Mouse (Mus musculus) hindbrain, postnatal 0 days (tissue): Measurements from ENCODE around the gene Rbpjl. TPM values are rescaled to one million over a fixed set of nuclear protein-coding genes. Genes with fewer than 3 reads are reported as not detected.
A peak's percentile ranks its signal among the peaks of the same experiment; 100 is the strongest.

Source experiments
- ATAC-seq: fragments of 200-750 bp; cut with Nextera tagmentation; 2 replicates; pipeline ENCODE4 v1.8.0; 2017; ENCODE audit warnings: mild to moderate bottlenecking, moderate TSS enrichment, moderate library complexity
- DNase-seq: peaks from one replicate; pipeline ENCODE4 v3.0.0-alpha.2; 2015; ENCODE audit warnings: low spot score
- H3K27ac ChIP-seq: fragments of 300-500 bp; sonication (generic); 2 replicates; pipeline ENCODE4 v1.5.1; 2014; ENCODE audit warnings: mild to moderate bottlenecking
- H3K27me3 ChIP-seq: fragments of 300-500 bp; sonication (generic); 2 replicates; pipeline ENCODE4 v1.6.1; 2014; ENCODE audit warnings: low read length, mixed read lengths; ENCODE audit not compliant: insufficient read depth
- H3K36me3 ChIP-seq: fragments of 300-500 bp; sonication (generic); 2 replicates; pipeline ENCODE4 v1.6.1; 2014; ENCODE audit warnings: low read length, mixed read lengths; ENCODE audit not compliant: insufficient read depth
- H3K4me1 ChIP-seq: fragments of 300-500 bp; sonication (generic); 2 replicates; pipeline ENCODE4 v1.6.1; 2014; ENCODE audit warnings: antibody characterized with exemption, low read length, mixed read lengths; ENCODE audit not compliant: insufficient read depth
- H3K4me2 ChIP-seq: fragments of 300-500 bp; sonication (generic); 2 replicates; pipeline ENCODE4 v1.6.1; 2014; ENCODE audit warnings: low read depth, mild to moderate bottlenecking, low read length, moderate library complexity, mixed read lengths
- H3K4me3 ChIP-seq: fragments of 300-500 bp; sonication (generic); 2 replicates; pipeline ENCODE4 v1.5.1; 2014; ENCODE audit warnings: low read length
- H3K9ac ChIP-seq: fragments of 300-500 bp; sonication (generic); replicated peaks from 2 replicates; pipeline ENCODE4 v1.6.1; 2014; ENCODE audit warnings: mild to moderate bottlenecking, low read length, moderate library complexity, mixed read lengths
- H3K9me3 ChIP-seq: fragments of 300-500 bp; sonication (generic); 2 replicates; pipeline ENCODE4 v1.6.1; 2016; ENCODE audit warnings: low read length, mixed read lengths
- CTCF ChIP-seq: IDR thresholded peaks from 2 replicates; pipeline ENCODE4 v1.5.1; 2016; ENCODE audit warnings: antibody characterized with exemption, control low read depth, low read depth
- WGBS: fragments of 180-500 bp; shearing (Covaris S2); extraction: QIAGEN DNeasy Blood & Tissue Kit; methylation state at CpG from one replicate; pipeline ENCODE4 v1.1.7; 2014; 5-methylcytosine and 5-hydroxymethylcytosine counted together
- polyA plus RNA-seq: library from polyadenylated mRNA; unstranded; fragments of >200 nt; fragmentation: Nextera tagmentation; extraction: Ambion mirVana; gene quantifications from 2 replicates; pipeline ENCODE4 v1.2.1, GENCODE M21; 2015
- total RNA-seq: library from RNA; depleted of rRNA; stranded (reverse); fragments of >200 nt; gene quantifications from 2 replicates; pipeline ENCODE4 v1.2.3, GENCODE M21; 2014

Rbpjl gene
- total and polyA plus RNA-seq, 2 experiments from 2014 or later, result 0.14 TPM; not detected in 1

GRCm38 (mm10) chr2:164404082-164404990, 1.4 kb downstream of the Rbpjl start:
- Histone ChIP-seq H3K27ac (no peak overlapping the region), H3K4me3 (peak overlapping the region; percentile 31), H3K9ac (peak overlapping the region; percentile 30; the same call in 1 of the 2 replicates), H3K27me3 (peaks cover 75% of the 10 kb centered on the region), H3K4me1 (peaks cover 17% of the 10 kb centered on the region), H3K9me3 (no peaks in the 10 kb centered on the region), H3K4me2 (peak overlapping the region; percentile 58), H3K36me3 (no peaks in the 10 kb centered on the region)
- ATAC-seq (no peak), DNase-seq (no peak)
- no peak for TF ChIP-seq CTCF
- WGBS, result 2% methylated on average over 43 of the region's 49 CpGs

GRCm38 (mm10) chr2:164405060-164405459, 2.1 kb downstream of the Rbpjl start, which contains the start of gene Matn4:
TSS of gene Matn4 (minus strand) at chr2:164405160.
- no peaks in the 10 kb centered on the region for H3K9me3 ChIP-seq
- WGBS, result 12% methylated on average over 9 of the region's 9 CpGs

GRCm38 (mm10) chr2:164405519-164405918, 2.6 kb downstream of the Rbpjl start:
- no peak overlapping the region for H3K27ac ChIP-seq
- 50% methylated on average over 5 of the region's 5 CpGs for WGBS
- ATAC-seq, result no peak
- DNase-seq, result no peak
- no peak overlapping the region for H3K4me2 ChIP-seq
- H3K9ac ChIP-seq, result no peak overlapping the region
- no peaks in the 10 kb centered on the region for H3K9me3 ChIP-seq
- no peak overlapping the region for H3K4me3 ChIP-seq
- peaks cover 15% of the 10 kb centered on the region for H3K4me1 ChIP-seq
- no peaks in the 10 kb centered on the region for H3K36me3 ChIP-seq
- H3K27me3 ChIP-seq, result peaks cover 65% of the 10 kb centered on the region
- TF ChIP-seq CTCF, result no peak

More at GRCm38 (mm10) chr2:164405060-164405459, 2.1 kb downstream of the Rbpjl start, which contains the start of gene Matn4:
- DNase-seq (no peak), ATAC-seq (no peak)
- H3K36me3 ChIP-seq, result no peaks in the 10 kb centered on the region
- H3K4me3 ChIP-seq, result peak within 1 kb of the TSS; percentile 31
- H3K4me1 ChIP-seq, result peaks cover 17% of the 10 kb centered on the region
- H3K4me2 ChIP-seq, result peak within 1 kb of the TSS; percentile 58
- no peak within 1 kb of the TSS for H3K27ac ChIP-seq
- peak within 1 kb of the TSS; percentile 30; the same call in 1 of the 2 replicates for H3K9ac ChIP-seq
- peaks cover 68% of the 10 kb centered on the region for H3K27me3 ChIP-seq
- TF ChIP-seq CTCF, result no peak

GRCm38 (mm10) chr2:164407708-164408107, 4.8 kb downstream of the Rbpjl start:
- Histone ChIP-seq H3K4me3 (no peak overlapping the region), H3K4me1 (peaks cover 11% of the 10 kb centered on the region), H3K9ac (no peak overlapping the region), H3K27me3 (peaks cover 53% of the 10 kb centered on the region), H3K27ac (no peak overlapping the region), H3K9me3 (no peaks in the 10 kb centered on the region), H3K4me2 (no peak overlapping the region), H3K36me3 (no peaks in the 10 kb centered on the region)
- ATAC-seq (peak; percentile 48; the same call in 1 of the 2 replicates), DNase-seq (peak; percentile 83)
- TF ChIP-seq CTCF, result peak; percentile 92
- 1% methylated on average over 22 of the region's 22 CpGs for WGBS

- Histone ChIP-seq H3K9ac (peak overlapping the region; percentile 15; the same call in 1 of the 2 replicates), H3K4me2 (peak overlapping the region; percentile 25; the same call in 1 of the 2 replicates), H3K36me3 (no peaks in the 10 kb centered on the region), H3K27me3 (no peaks in the 10 kb centered on the region), H3K9me3 (no peaks in the 10 kb centered on the region), H3K4me3 (no peak overlapping the region), H3K27ac (no peak overlapping the region), H3K4me1 (no peaks in the 10 kb centered on the region)
- ATAC-seq, result peak; percentile 51; the same call in 1 of the 2 replicates
- WGBS, result 29% methylated on average over 28 of the region's 28 CpGs
- no peak for TF ChIP-seq CTCF
- no peak for DNase-seq
Measured at GRCm38 (mm10) chr2:164414167-164414566, 11.2 kb downstream of the Rbpjl start.

- ATAC-seq, result peak; percentile 7; the same call in 1 of the 2 replicates
- H3K4me2 ChIP-seq, result peak overlapping the region; percentile 25; the same call in 1 of the 2 replicates
- H3K36me3 ChIP-seq, result no peaks in the 10 kb centered on the region
- TF ChIP-seq CTCF, result no peak
- no peaks in the 10 kb centered on the region for H3K4me1 ChIP-seq
- 72% methylated on average over 10 of the region's 10 CpGs for WGBS
- H3K9ac ChIP-seq, result no peak overlapping the region
- no peak overlapping the region for H3K27ac ChIP-seq
- no peak for DNase-seq
- no peak overlapping the region for H3K4me3 ChIP-seq
- H3K27me3 ChIP-seq, result no peaks in the 10 kb centered on the region
- H3K9me3 ChIP-seq, result no peaks in the 10 kb centered on the region
Measured at GRCm38 (mm10) chr2:164414581-164414980, 11.6 kb downstream of the Rbpjl start.
